Mouse (Mus musculus) erythroblast, embryonic 14.5 days (primary cell): ENCODE measurements at regions not wholly inside any gene's neighbourhood (a gene's known extent, or its start where the extent isn't known, plus 50 kb on each side); places are given as distances from the start of the nearest gene placed in this dataset.

Source experiments
- GATA1 ChIP-seq: IDR thresholded peaks from 2 replicates; pipeline ENCODE4 v1.6.1; 2012; ENCODE audit warnings: low read length, inconsistent platforms, mixed read lengths
- TAL1 ChIP-seq: IDR thresholded peaks from 3 replicates; pipeline ENCODE4 v1.6.1; 2012; ENCODE audit warnings: low read length, inconsistent platforms, mixed read lengths

- TF ChIP-seq GATA1 (no peak), TAL1 (no peak)
Measured at GRCm38 (mm10) chr10:17556391-17556790, 166.6 kb upstream of the Cited2 start.
